Mouse (Mus musculus) myocyte (in vitro differentiated cells): Measurements from ENCODE around the gene Cbfa2t3. TPM values are rescaled to one million over a fixed set of nuclear protein-coding genes. Genes with fewer than 3 reads are reported as not detected.
A peak's percentile ranks its signal among the peaks of the same experiment; 100 is the strongest.

Experiments
- H3K27me3 ChIP-seq: one replicate; pipeline ENCODE4 v1.6.1; 2011; ENCODE audit not compliant: control insufficient read depth, insufficient read depth, insufficient read length
- H3K36me3 ChIP-seq: one replicate; pipeline ENCODE4 v1.6.1; 2011; ENCODE audit not compliant: control insufficient read depth, insufficient read depth
- H3K4me2 ChIP-seq: one replicate; pipeline ENCODE4 v1.6.1; 2011; ENCODE audit warnings: low read depth, control low read depth
- H3K4me3 ChIP-seq: one replicate; pipeline ENCODE4 v1.5.1; 2011; ENCODE audit warnings: mild to moderate bottlenecking, control low read depth, moderate library complexity
- H3K79me2 ChIP-seq: one replicate; pipeline ENCODE4 v1.6.1; 2011; ENCODE audit not compliant: control insufficient read depth, insufficient read depth
- H3ac ChIP-seq: one replicate; pipeline ENCODE4 v1.6.1; 2011; ENCODE audit not compliant: control insufficient read depth, insufficient read length
- CEBPB ChIP-seq: IDR thresholded peaks from 2 replicates; pipeline ENCODE4 v1.6.1; 2011; ENCODE audit warnings: mild to moderate bottlenecking, moderate library complexity; ENCODE audit not compliant: poor library complexity, insufficient read depth, severe bottlenecking
- E2F4 ChIP-seq: IDR thresholded peaks from one replicate; pipeline ENCODE4 v1.6.1; 2011; ENCODE audit warnings: mild to moderate bottlenecking, control low read depth, moderate library complexity; ENCODE audit not compliant: insufficient read depth
- MAX ChIP-seq: IDR thresholded peaks from one replicate; pipeline ENCODE4 v1.6.1; 2011; ENCODE audit warnings: low read depth, mild to moderate bottlenecking, control low read depth
- MYOD1 ChIP-seq, 3 experiments: IDR thresholded peaks; one replicate each; pipeline ENCODE4 v1.6.1; 2011; ENCODE audit warnings: control low read depth in 2 of 3, low read depth in 2 of 3, mild to moderate bottlenecking in 2 of 3, moderate library complexity in 1 of 3; ENCODE audit not compliant: insufficient read length in 2 of 3, control insufficient read depth in 1 of 3
- MYOG ChIP-seq, 3 experiments: IDR thresholded peaks; one replicate each; pipeline ENCODE4 v1.6.1; 2011; ENCODE audit warnings: control low read depth in 2 of 3, low read depth in 2 of 3, mild to moderate bottlenecking in 2 of 3; ENCODE audit not compliant: insufficient read length in 2 of 3, control insufficient read depth in 1 of 3, insufficient read depth in 1 of 3
- POLR2A ChIP-seq: IDR thresholded peaks from one replicate; pipeline ENCODE4 v1.6.1; 2011; ENCODE audit warnings: low read depth, mild to moderate bottlenecking, control low read depth, moderate library complexity; ENCODE audit not compliant: insufficient read length
- POLR2AphosphoS2 ChIP-seq: IDR thresholded peaks from one replicate; pipeline ENCODE4 v1.6.1; 2011; ENCODE audit warnings: low read depth, control low read depth; ENCODE audit not compliant: insufficient read length
- REST ChIP-seq: IDR thresholded peaks from one replicate; pipeline ENCODE4 v1.6.1; 2011; ENCODE audit warnings: mild to moderate bottlenecking, control low read depth, moderate library complexity; ENCODE audit not compliant: insufficient read depth, insufficient read length
- SRF ChIP-seq: IDR thresholded peaks from one replicate; pipeline ENCODE4 v1.6.1; 2011; ENCODE audit warnings: low read depth; ENCODE audit not compliant: control insufficient read depth, insufficient read length
- TCF12 ChIP-seq: IDR thresholded peaks from one replicate; pipeline ENCODE4 v1.6.1; 2011; ENCODE audit warnings: mild to moderate bottlenecking, control low read depth; ENCODE audit not compliant: poor library complexity, insufficient read depth, severe bottlenecking
- TCF3 ChIP-seq: IDR thresholded peaks from one replicate; pipeline ENCODE4 v1.6.1; 2011; ENCODE audit warnings: low read depth, control low read depth; ENCODE audit not compliant: insufficient read length
- USF1 ChIP-seq: IDR thresholded peaks from one replicate; pipeline ENCODE4 v1.6.1; 2011; ENCODE audit warnings: low read depth, mild to moderate bottlenecking, control low read depth, moderate library complexity
- polyA plus RNA-seq: library from polyadenylated mRNA; unstranded; fragments of >200 nt; fragmentation: generic; extraction: Trizol; gene quantifications from one replicate; pipeline ENCODE4 v1.2.1, GENCODE M21; 2012; ENCODE audit warnings: missing spikeins

Gene Cbfa2t3
- polyA plus RNA-seq, 1 experiment = 29.5 TPM

DNA sequence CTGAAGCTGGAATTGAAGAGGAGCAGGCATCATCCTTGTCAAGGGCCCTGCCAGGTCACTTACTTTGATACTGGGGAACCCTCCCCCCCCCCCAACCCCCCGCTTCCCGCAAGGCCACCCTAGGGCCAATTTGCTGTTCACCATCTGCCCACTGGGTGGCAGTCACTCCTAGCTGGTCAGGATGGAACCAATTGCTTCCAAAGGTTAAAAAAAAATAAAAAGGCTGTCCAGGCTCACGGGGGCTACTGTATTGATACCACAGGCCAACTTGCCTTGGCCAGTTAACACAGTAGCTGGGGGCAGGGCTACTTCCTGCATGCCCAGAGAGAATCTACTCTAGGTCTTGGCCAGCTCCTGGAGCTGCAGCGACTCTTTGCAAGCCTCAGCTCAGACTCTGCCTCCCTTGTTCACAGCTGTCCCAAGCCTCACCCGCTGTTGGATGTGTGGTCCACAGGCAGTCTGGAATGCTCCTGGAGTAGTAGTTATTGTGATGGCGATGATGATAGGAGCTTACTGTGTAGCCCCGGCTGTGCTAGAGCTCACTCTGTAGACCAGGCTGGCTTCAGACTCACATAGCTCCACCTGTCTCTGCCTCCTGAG, 80.9 kb downstream of the Cbfa2t3 start:
- no peaks in the 10 kb centered on the region for H3K79me2 ChIP-seq
- H3K4me2 ChIP-seq = no peak overlapping the region
- no peak overlapping the region for H3ac ChIP-seq

DNA sequence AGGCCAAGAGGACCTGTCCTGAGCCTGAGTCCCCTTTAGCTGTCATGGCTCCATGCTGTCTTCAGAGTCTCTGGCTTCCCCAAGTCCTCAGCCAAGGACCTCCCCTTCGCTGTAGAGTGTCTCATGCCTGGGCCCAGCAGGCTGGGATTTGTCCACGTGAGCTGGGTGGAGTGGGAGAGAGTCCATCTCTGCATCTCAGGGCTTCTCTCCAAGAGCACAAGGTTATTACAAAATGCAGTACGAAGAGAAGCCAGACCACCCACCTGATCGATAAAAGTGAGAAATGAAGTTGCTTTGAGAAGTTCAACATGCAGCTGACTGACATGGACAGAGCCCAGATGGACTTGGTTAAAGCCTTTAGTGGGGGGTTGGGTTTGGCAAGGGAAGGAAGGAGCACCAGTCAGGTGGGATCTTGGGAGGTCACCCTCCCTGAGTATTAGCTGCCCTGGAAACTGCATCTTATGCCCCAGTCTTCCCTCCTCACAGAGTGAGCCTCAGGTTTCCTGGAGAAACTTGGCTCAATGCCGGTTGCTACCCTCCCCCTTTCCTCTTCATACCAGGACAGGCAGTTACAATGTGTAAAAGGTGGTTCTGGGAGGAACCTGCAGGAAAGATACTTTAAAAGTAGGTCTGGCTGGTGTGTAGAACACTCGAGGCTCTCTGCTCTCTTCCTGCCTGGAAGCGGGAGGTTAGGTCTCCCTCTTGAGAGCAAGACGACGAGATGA, 82.6 kb downstream of the Cbfa2t3 start:
- Histone ChIP-seq H3K27me3 (peaks cover 5% of the 10 kb centered on the region), H3K79me2 (no peaks in the 10 kb centered on the region), H3K4me2 (no peak overlapping the region), H3ac (no peak overlapping the region), H3K4me3 (no peak overlapping the region), H3K36me3 (no peaks in the 10 kb centered on the region)
- TF ChIP-seq TCF12 (no peak), USF1 (no peak), TCF3 (no peak), REST (no peak), MYOG (IDR thresholded peaks at IDR 0.05; ENCODE audit: control insufficient read depth in 1 of 3, insufficient read depth in 1 of 3, insufficient read length in 2 of 3, low read depth in 2 of 3) (no peak), CEBPB (no peak), MAX (no peak), POLR2AphosphoS2 (no peak), POLR2A (no peak), E2F4 (no peak), SRF (no peak), MYOD1 (IDR thresholded peaks at IDR 0.05; ENCODE audit: control insufficient read depth in 1 of 3, insufficient read length in 2 of 3, low read depth in 2 of 3) (no peak)

More for the DNA sequence above, 80.9 kb downstream of the Cbfa2t3 start:
- peaks cover 13% of the 10 kb centered on the region for H3K27me3 ChIP-seq
- no peaks in the 10 kb centered on the region for H3K36me3 ChIP-seq
- TF ChIP-seq MYOD1 (IDR thresholded peaks at IDR 0.05; ENCODE audit: control insufficient read depth in 1 of 3, insufficient read length in 2 of 3, low read depth in 2 of 3) (peak in 2 of 3 experiments; percentile 45 to 48), MYOG (IDR thresholded peaks at IDR 0.05; ENCODE audit: control insufficient read depth in 1 of 3, insufficient read depth in 1 of 3, insufficient read length in 2 of 3, low read depth in 2 of 3) (peak in 2 of 3 experiments; percentile 37 to 75), E2F4 (no peak)
- H3K4me3 ChIP-seq = no peak overlapping the region

DNA sequence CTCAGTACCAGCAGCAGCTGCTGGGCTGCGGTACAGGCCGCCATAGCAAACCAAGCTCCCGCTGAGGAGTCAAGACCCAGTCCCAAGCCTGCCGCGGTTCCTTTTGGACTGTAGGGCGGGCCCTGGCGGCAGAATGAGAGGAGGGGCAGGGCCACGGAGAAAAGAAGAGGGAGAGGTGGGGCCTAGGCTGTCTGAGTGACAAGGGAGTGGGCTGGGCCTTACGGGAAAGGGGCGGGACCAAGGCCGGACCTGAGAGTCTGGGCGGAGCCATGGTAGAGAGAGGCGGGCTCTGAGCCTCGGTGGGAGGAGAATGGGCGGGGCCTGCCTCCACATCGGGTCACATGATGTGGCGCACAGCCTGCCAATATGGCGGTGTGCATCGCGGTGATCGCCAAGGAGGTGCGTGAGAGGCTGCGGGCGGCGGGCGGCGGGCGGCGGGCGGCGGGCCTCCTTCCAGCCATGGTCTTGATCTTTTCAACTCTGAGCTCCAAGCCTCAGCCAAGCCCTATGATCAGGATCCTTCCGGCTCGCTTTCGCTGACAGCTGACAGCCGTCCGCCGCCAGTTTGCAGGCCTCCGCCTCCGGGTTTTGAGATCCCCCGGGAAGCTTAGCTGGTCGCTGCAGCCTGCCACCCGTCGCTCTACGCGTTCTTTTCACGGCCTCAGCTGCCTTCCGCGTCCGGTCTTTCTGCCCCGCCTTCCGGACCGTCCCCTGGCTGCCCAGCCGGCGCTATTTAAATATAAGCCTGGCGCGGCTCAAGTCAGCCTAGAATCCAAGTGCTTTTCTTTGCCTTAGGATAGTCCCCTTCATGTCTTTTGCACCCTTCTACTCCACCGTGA, 87.4 kb downstream of the Cbfa2t3 start, which contains the start of the genes Galns and Trappc2l:
Galns (minus strand) TSS at position 169 of the 839 bp plus-strand sequence.
Trappc2l (plus strand) TSS at position 346 of the 839 bp plus-strand sequence.
- TF ChIP-seq MAX (no peak), TCF3 (no peak), USF1 (peak; percentile 81), POLR2AphosphoS2 (peak; percentile 61), MYOG (IDR thresholded peaks at IDR 0.05; ENCODE audit: control insufficient read depth in 1 of 3, insufficient read depth in 1 of 3, insufficient read length in 2 of 3, low read depth in 2 of 3) (peak in 1 of 3 experiments; percentile 20), POLR2A (peak; percentile 70), CEBPB (no peak), MYOD1 (IDR thresholded peaks at IDR 0.05; ENCODE audit: control insufficient read depth in 1 of 3, insufficient read length in 2 of 3, low read depth in 2 of 3) (peak in 2 of 3 experiments; percentile 5 to 18), E2F4 (peak; percentile 44), REST (peak; percentile 20), SRF (peak; percentile 47), TCF12 (no peak)
- Histone ChIP-seq H3K79me2 (no peaks in the 10 kb centered on the region), H3K4me2 (peak within 1 kb of the TSS; percentile 93), H3K4me3 (peak within 1 kb of the TSS; percentile 56), H3K27me3 (no peaks in the 10 kb centered on the region), H3K36me3 (no peaks in the 10 kb centered on the region), H3ac (peak within 1 kb of the TSS; percentile 55)

DNA sequence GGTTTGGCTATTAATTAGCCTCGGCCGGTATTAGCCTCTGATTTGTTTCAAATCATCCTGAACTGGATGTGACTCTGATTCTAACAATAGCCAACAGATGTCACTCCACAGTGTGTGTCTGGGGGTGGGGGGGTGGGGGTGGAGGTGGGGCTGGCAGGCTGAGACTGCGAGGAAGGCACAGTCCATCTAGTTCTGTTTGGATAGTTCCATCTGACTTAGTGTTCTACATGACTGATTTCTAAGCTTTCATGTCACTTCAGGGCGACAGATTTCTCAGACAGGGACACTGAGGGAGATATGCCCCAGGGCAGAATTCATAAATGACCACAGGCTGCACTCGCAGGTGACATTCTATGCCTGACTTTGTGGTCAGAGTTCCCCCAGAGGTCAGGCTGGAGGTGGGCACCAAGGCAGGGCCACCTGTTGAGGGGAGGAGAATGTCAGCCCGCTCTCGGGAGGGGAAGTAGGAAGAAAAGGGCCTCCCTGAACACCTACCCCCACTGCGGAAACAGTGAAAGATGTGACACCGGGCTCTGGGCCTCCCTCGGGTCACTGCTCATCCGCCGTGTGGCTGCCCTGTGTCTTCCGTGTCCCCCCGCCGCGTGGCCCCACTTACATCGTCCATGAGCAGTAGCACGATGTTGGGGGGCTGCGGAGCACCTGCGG, 88.2 kb downstream of the Cbfa2t3 start:
- H3K27me3 ChIP-seq = no peaks in the 10 kb centered on the region
- peak overlapping the region; percentile 55 for H3ac ChIP-seq
- peak overlapping the region; percentile 93 for H3K4me2 ChIP-seq
- H3K4me3 ChIP-seq = peak overlapping the region; percentile 56
- no peaks in the 10 kb centered on the region for H3K79me2 ChIP-seq
- TF ChIP-seq MYOG (IDR thresholded peaks at IDR 0.05; ENCODE audit: control insufficient read depth in 1 of 3, insufficient read depth in 1 of 3, insufficient read length in 2 of 3, low read depth in 2 of 3) (peak in 1 of 3 experiments; percentile 57), MYOD1 (IDR thresholded peaks at IDR 0.05; ENCODE audit: control insufficient read depth in 1 of 3, insufficient read length in 2 of 3, low read depth in 2 of 3) (peak in 2 of 3 experiments; percentile 49 to 77), TCF3 (no peak), SRF (no peak), REST (no peak), POLR2A (no peak), POLR2AphosphoS2 (no peak), TCF12 (no peak), USF1 (no peak), E2F4 (no peak)
- no peaks in the 10 kb centered on the region for H3K36me3 ChIP-seq
